Mouse (Mus musculus): ENCODE measurements around the gene Gm11237. TPM values are rescaled to one million over a fixed set of nuclear protein-coding genes. Genes with fewer than 3 reads are reported as not detected.

The Gm11237 gene
- not detected for polyA plus RNA-seq (2014; fragmentation: Illumina TruSeq; extraction: RNeasy Lipid Tissue Mini Kit (QIAGEN cat#74804); ENCODE audit: low read depth, low replicate concordance)

DNA sequence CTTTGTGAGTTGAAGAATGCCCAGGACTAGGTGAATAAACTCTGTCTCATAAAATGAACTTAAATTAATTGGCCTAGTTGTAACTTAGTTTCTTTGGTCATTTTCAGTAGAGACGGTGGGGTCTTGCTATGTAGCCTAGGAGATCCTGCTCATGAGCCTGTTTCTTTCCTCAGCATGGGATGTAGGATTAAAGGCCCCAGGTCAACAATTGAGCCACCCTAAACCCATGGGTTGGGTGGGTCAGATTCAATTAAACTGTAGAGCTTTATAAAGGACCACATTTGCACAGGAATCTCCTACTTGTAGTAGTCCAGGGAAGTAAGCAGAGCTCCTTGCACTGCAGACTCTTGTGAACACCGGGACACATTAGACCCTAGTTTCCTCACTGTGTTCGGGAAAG, at the start of gene Gm11237:
TSS of gene Gm11237 (plus strand) at position 301 of the 400 bp plus-strand sequence.

DNA sequence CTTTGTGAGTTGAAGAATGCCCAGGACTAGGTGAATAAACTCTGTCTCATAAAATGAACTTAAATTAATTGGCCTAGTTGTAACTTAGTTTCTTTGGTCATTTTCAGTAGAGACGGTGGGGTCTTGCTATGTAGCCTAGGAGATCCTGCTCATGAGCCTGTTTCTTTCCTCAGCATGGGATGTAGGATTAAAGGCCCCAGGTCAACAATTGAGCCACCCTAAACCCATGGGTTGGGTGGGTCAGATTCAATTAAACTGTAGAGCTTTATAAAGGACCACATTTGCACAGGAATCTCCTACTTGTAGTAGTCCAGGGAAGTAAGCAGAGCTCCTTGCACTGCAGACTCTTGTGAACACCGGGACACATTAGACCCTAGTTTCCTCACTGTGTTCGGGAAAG, 15.2 kb upstream of the Gm11237 start, which contains the start of gene Gm11238:
TSS of gene Gm11238 (plus strand) at position 301 of the 400 bp plus-strand sequence.

DNA sequence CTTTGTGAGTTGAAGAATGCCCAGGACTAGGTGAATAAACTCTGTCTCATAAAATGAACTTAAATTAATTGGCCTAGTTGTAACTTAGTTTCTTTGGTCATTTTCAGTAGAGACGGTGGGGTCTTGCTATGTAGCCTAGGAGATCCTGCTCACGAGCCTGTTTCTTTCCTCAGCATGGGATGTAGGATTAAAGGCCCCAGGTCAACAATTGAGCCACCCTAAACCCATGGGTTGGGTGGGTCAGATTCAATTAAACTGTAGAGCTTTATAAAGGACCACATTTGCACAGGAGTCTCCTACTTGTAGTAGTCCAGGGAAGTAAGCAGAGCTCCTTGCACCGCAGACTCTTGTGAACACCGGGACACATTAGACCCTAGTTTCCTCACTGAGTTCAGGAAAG, 15.0 kb downstream of the Gm11237 start, which contains the start of gene Gm11236:
TSS of gene Gm11236 (plus strand) at position 301 of the 400 bp plus-strand sequence.

GRCm38 (mm10) chr4:73668054-73668453, 45.3 kb downstream of the Gm11237 start, which contains the start of gene Gm11239:
Gm11239 (plus strand) TSS chr4:73668354.

Other genes starting within 250 kb of the Gm11237 start
- gene Gm11487, start 217.9 kb upstream of the Gm11237 start, polyA plus RNA-seq (2014; fragmentation: Illumina TruSeq; extraction: RNeasy Lipid Tissue Mini Kit (QIAGEN cat#74804); ENCODE audit: low read depth, low replicate concordance) = not detected
- not detected for gene Gm11238, start 15.1 kb upstream of the Gm11237 start, polyA plus RNA-seq (2014; fragmentation: Illumina TruSeq; extraction: RNeasy Lipid Tissue Mini Kit (QIAGEN cat#74804); ENCODE audit: low read depth, low replicate concordance)
- not detected for gene Gm11236, start 15.1 kb downstream of the Gm11237 start, polyA plus RNA-seq (2014; fragmentation: Illumina TruSeq; extraction: RNeasy Lipid Tissue Mini Kit (QIAGEN cat#74804); ENCODE audit: low read depth, low replicate concordance)
- gene Gm11239, start 45.4 kb downstream of the Gm11237 start, polyA plus RNA-seq (2014; fragmentation: Illumina TruSeq; extraction: RNeasy Lipid Tissue Mini Kit (QIAGEN cat#74804); ENCODE audit: low read depth, low replicate concordance) = not detected
- not detected for gene Gm428, start 60.5 kb downstream of the Gm11237 start, polyA plus RNA-seq (2014; fragmentation: Illumina TruSeq; extraction: RNeasy Lipid Tissue Mini Kit (QIAGEN cat#74804); ENCODE audit: low read depth, low replicate concordance)
- gene Rasef, start 168.0 kb downstream of the Gm11237 start, polyA plus RNA-seq (2014; fragmentation: Illumina TruSeq; extraction: RNeasy Lipid Tissue Mini Kit (QIAGEN cat#74804); ENCODE audit: low read depth, low replicate concordance) = 0.12 TPM

All from adrenal gland, adult 10 weeks (tissue).